Mouse (Mus musculus): ENCODE data around the gene Gm2310. TPM values are rescaled to one million over a fixed set of nuclear protein-coding genes. Genes with fewer than 3 reads are reported as not detected.
A peak's percentile ranks its signal among the peaks of the same experiment; 100 is the strongest.
"Not testable (repeated sequence)": the region's sequence is repeated elsewhere in the genome, so short reads cannot be mapped to it uniquely, and the experiment has no call there.

Gene Gm2310
- not detected in 2 replicates for polyA plus RNA-seq (2014; fragmentation: Nextera tagmentation; extraction: Ambion mirVana)

GRCm38 (mm10) chr15:8519853-8520252, at the start of gene Gm2310:
Gene Gm2310, minus strand, starts transcription at chr15:8519953.
- not testable (repeated sequence) for H3K4me2 ChIP-seq; H3K27ac ChIP-seq (ENCODE audit: low read depth, low read length); ATAC-seq (replicated peaks; ENCODE audit: low FRiP score); H3K9me3 ChIP-seq (ENCODE audit: control insufficient read depth, low read length); H3K4me1 ChIP-seq (replicated peaks; ENCODE audit: control insufficient read depth, insufficient read depth, low read length); H3K4me3 ChIP-seq (ENCODE audit: low read depth, low read length); H3K36me3 ChIP-seq (ENCODE audit: control insufficient read depth, insufficient read depth, low read length); H3K27me3 ChIP-seq (replicated peaks; ENCODE audit: control insufficient read depth, insufficient read depth, low read length); DNase-seq (ENCODE audit: low spot score); H3K9ac ChIP-seq (ENCODE audit: low read depth, low read length)

GRCm38 (mm10) chr15:8568645-8569528, 49.1 kb upstream of the Gm2310 start:
- no peaks in the 10 kb centered on the region for H3K9me3 ChIP-seq (ENCODE audit: control insufficient read depth, low read length)
- H3K9ac ChIP-seq (ENCODE audit: low read depth, low read length): peak overlapping the region; percentile 4
- ATAC-seq (replicated peaks; ENCODE audit: low FRiP score): peak; percentile 80
- H3K4me1 ChIP-seq (replicated peaks; ENCODE audit: control insufficient read depth, insufficient read depth, low read length): peaks cover 9% of the 10 kb centered on the region
- DNase-seq (ENCODE audit: low spot score): peak; percentile 71
- H3K27me3 ChIP-seq (replicated peaks; ENCODE audit: control insufficient read depth, insufficient read depth, low read length): peaks cover 7% of the 10 kb centered on the region
- H3K27ac ChIP-seq (ENCODE audit: low read depth, low read length): no peak overlapping the region
- peak overlapping the region; percentile 94 for H3K4me2 ChIP-seq
- under 1% methylated on average over 59 of the region's 61 CpGs for WGBS
- H3K4me3 ChIP-seq (ENCODE audit: low read depth, low read length): peak overlapping the region; percentile 61
- no peaks in the 10 kb centered on the region for H3K36me3 ChIP-seq (ENCODE audit: control insufficient read depth, insufficient read depth, low read length)

- 22% methylated on average over 7 of the region's 7 CpGs for WGBS
- ATAC-seq (replicated peaks; ENCODE audit: low FRiP score) (no peak), DNase-seq (ENCODE audit: low spot score) (no peak)
- H3K4me1 ChIP-seq (replicated peaks; ENCODE audit: control insufficient read depth, insufficient read depth, low read length): peaks cover 9% of the 10 kb centered on the region
- no peak overlapping the region for H3K27ac ChIP-seq (ENCODE audit: low read depth, low read length)
- no peaks in the 10 kb centered on the region for H3K9me3 ChIP-seq (ENCODE audit: control insufficient read depth, low read length)
- peak overlapping the region; percentile 61 for H3K4me3 ChIP-seq (ENCODE audit: low read depth, low read length)
- H3K4me2 ChIP-seq: peak overlapping the region; percentile 94
- H3K9ac ChIP-seq (ENCODE audit: low read depth, low read length): no peak overlapping the region
- H3K36me3 ChIP-seq (ENCODE audit: control insufficient read depth, insufficient read depth, low read length): no peaks in the 10 kb centered on the region
- peaks cover 7% of the 10 kb centered on the region for H3K27me3 ChIP-seq (replicated peaks; ENCODE audit: control insufficient read depth, insufficient read depth, low read length)
These were observed 48.5 kb upstream of the Gm2310 start for GRCm38 (mm10) chr15:8568286-8568644.

- Histone ChIP-seq H3K9me3 (ENCODE audit: control insufficient read depth, low read length) (no peaks in the 10 kb centered on the region), H3K27ac (ENCODE audit: low read depth, low read length) (no peak overlapping the region), H3K27me3 (replicated peaks; ENCODE audit: control insufficient read depth, insufficient read depth, low read length) (peaks cover 7% of the 10 kb centered on the region), H3K4me3 (ENCODE audit: low read depth, low read length) (no peak overlapping the region), H3K36me3 (ENCODE audit: control insufficient read depth, insufficient read depth, low read length) (no peaks in the 10 kb centered on the region), H3K9ac (ENCODE audit: low read depth, low read length) (no peak overlapping the region), H3K4me1 (replicated peaks; ENCODE audit: control insufficient read depth, insufficient read depth, low read length) (peaks cover 9% of the 10 kb centered on the region), H3K4me2 (no peak overlapping the region)
- 80% methylated on average over 6 of the region's 6 CpGs for WGBS
- DNase-seq (ENCODE audit: low spot score) (no peak), ATAC-seq (replicated peaks; ENCODE audit: low FRiP score) (no peak)
These were observed 45.7 kb upstream of the Gm2310 start for GRCm38 (mm10) chr15:8565416-8565815.

GRCm38 (mm10) chr15:8564331-8564730, 44.6 kb upstream of the Gm2310 start:
- Histone ChIP-seq H3K27me3 (replicated peaks; ENCODE audit: control insufficient read depth, insufficient read depth, low read length) (peaks cover 7% of the 10 kb centered on the region), H3K4me3 (ENCODE audit: low read depth, low read length) (no peak overlapping the region), H3K9ac (ENCODE audit: low read depth, low read length) (no peak overlapping the region), H3K36me3 (ENCODE audit: control insufficient read depth, insufficient read depth, low read length) (no peaks in the 10 kb centered on the region), H3K4me2 (no peak overlapping the region), H3K27ac (ENCODE audit: low read depth, low read length) (no peak overlapping the region), H3K4me1 (replicated peaks; ENCODE audit: control insufficient read depth, insufficient read depth, low read length) (peaks cover 5% of the 10 kb centered on the region; the same call in 1 of the 2 replicates), H3K9me3 (ENCODE audit: control insufficient read depth, low read length) (no peaks in the 10 kb centered on the region)
- 78% methylated on average over 3 of the region's 3 CpGs for WGBS
- ATAC-seq (replicated peaks; ENCODE audit: low FRiP score) (no peak), DNase-seq (ENCODE audit: low spot score) (no peak)

GRCm38 (mm10) chr15:8563423-8564194, 43.9 kb upstream of the Gm2310 start:
- Histone ChIP-seq H3K9me3 (ENCODE audit: control insufficient read depth, low read length) (no peaks in the 10 kb centered on the region), H3K27ac (ENCODE audit: low read depth, low read length) (no peak overlapping the region), H3K9ac (ENCODE audit: low read depth, low read length) (no peak overlapping the region), H3K4me1 (replicated peaks; ENCODE audit: control insufficient read depth, insufficient read depth, low read length) (peaks cover 4% of the 10 kb centered on the region; the same call in 1 of the 2 replicates), H3K4me3 (ENCODE audit: low read depth, low read length) (no peak overlapping the region), H3K27me3 (replicated peaks; ENCODE audit: control insufficient read depth, insufficient read depth, low read length) (peaks cover 5% of the 10 kb centered on the region), H3K4me2 (no peak overlapping the region), H3K36me3 (ENCODE audit: control insufficient read depth, insufficient read depth, low read length) (no peaks in the 10 kb centered on the region)
- ATAC-seq (replicated peaks; ENCODE audit: low FRiP score) (no peak), DNase-seq (ENCODE audit: low spot score) (no peak)
- 78% methylated on average over 1 of the region's 1 CpGs for WGBS

- Histone ChIP-seq H3K4me1 (replicated peaks; ENCODE audit: control insufficient read depth, insufficient read depth, low read length) (no peaks in the 10 kb centered on the region), H3K27me3 (replicated peaks; ENCODE audit: control insufficient read depth, insufficient read depth, low read length) (no peaks in the 10 kb centered on the region; the same call in 1 of the 2 replicates), H3K36me3 (ENCODE audit: control insufficient read depth, insufficient read depth, low read length) (no peaks in the 10 kb centered on the region), H3K27ac (ENCODE audit: low read depth, low read length) (no peak overlapping the region), H3K4me3 (ENCODE audit: low read depth, low read length) (no peak overlapping the region), H3K9ac (ENCODE audit: low read depth, low read length) (no peak overlapping the region), H3K9me3 (ENCODE audit: control insufficient read depth, low read length) (no peaks in the 10 kb centered on the region), H3K4me2 (no peak overlapping the region)
- 67% methylated on average over 7 of the region's 7 CpGs for WGBS
- no peak for DNase-seq (ENCODE audit: low spot score)
- ATAC-seq (replicated peaks; ENCODE audit: low FRiP score): no peak
These were observed 43.0 kb upstream of the Gm2310 start for GRCm38 (mm10) chr15:8562776-8563175.

GRCm38 (mm10) chr15:8531201-8531600, 11.4 kb upstream of the Gm2310 start:
- 80% methylated on average over 5 of the region's 5 CpGs for WGBS
- Histone ChIP-seq H3K4me1 (replicated peaks; ENCODE audit: control insufficient read depth, insufficient read depth, low read length) (no peaks in the 10 kb centered on the region), H3K4me2 (no peak overlapping the region), H3K27me3 (replicated peaks; ENCODE audit: control insufficient read depth, insufficient read depth, low read length) (no peaks in the 10 kb centered on the region), H3K27ac (ENCODE audit: low read depth, low read length) (no peak overlapping the region), H3K36me3 (ENCODE audit: control insufficient read depth, insufficient read depth, low read length) (no peaks in the 10 kb centered on the region), H3K4me3 (ENCODE audit: low read depth, low read length) (no peak overlapping the region), H3K9ac (ENCODE audit: low read depth, low read length) (no peak overlapping the region), H3K9me3 (ENCODE audit: control insufficient read depth, low read length) (no peaks in the 10 kb centered on the region)
- ATAC-seq (replicated peaks; ENCODE audit: low FRiP score): no peak
- no peak for DNase-seq (ENCODE audit: low spot score)

All from liver, embryonic 11.5 days (tissue).